Mouse (Mus musculus): ENCODE data around the gene Tnrc6c. TPM values are rescaled to one million over a fixed set of nuclear protein-coding genes. Genes with fewer than 3 reads are reported as not detected.

Tnrc6c gene
- polyA plus RNA-seq, 1 experiment from 2014 or later: 8.9 TPM

DNA sequence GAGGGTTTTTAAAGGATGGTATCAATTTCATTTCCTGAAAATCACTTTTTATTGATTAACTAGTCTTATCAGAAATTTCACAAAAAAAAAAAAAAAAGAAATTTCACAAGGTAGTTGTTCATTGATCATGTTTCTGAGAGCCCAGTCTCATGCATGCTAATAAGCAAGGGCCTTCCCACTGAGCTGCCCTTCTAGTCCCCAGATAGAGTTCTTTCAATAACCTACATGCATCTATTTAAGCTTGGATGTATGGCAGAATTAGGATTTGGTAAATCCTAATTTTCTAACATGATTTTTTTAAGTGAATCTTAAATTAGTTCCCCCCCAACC is 9.7 kb downstream of the Tnrc6c start:
- DNase-seq (ENCODE audit: low spot score) (no peak), ATAC-seq (no peak)
- H3K4me1 ChIP-seq (ENCODE audit: insufficient read depth, low read depth, low read length): peaks cover 4% of the 10 kb centered on the region
- H3K9me3 ChIP-seq (ENCODE audit: low read length): no peaks in the 10 kb centered on the region
- H3K4me3 ChIP-seq (ENCODE audit: low read depth, low read length): no peak overlapping the region
- H3K27me3 ChIP-seq (replicated peaks; ENCODE audit: insufficient read depth, low read length): no peaks in the 10 kb centered on the region
- no peak overlapping the region for H3K9ac ChIP-seq (replicated peaks; ENCODE audit: low read depth)
- H3K36me3 ChIP-seq (ENCODE audit: insufficient read depth, low read length): no peaks in the 10 kb centered on the region
- TF ChIP-seq CTCF (IDR thresholded peaks at IDR 0.05): no peak
- TF ChIP-seq EP300 (IDR thresholded peaks at IDR 0.05): no peak
- H3K4me2 ChIP-seq (replicated peaks; ENCODE audit: low read depth, low read length): no peak overlapping the region
- no peak overlapping the region for H3K27ac ChIP-seq (ENCODE audit: low read length)

DNA sequence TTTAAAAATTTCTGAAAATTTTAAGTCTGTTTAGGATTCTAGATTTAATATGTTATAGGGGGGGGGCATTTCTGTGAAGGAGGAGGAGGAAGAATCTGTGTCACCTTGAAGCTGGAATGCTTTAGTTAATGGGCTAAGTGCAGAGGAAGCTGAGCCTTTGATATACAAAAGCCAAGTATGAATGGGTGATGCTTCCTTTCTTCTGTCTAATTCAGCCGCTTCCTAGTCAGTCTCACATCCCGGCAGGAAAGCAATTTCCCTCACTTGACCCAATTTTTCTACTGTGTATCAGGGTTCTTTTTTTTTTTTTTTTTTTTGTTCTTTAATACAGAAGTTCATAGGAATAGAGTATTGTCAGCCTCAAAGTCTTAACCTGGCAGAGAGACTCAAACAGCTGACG is 11.1 kb downstream of the Tnrc6c start:
- no peak overlapping the region for H3K27ac ChIP-seq (ENCODE audit: low read length)
- no peaks in the 10 kb centered on the region; the same call in 1 of the 2 replicates for H3K4me1 ChIP-seq (ENCODE audit: insufficient read depth, low read depth, low read length)
- WGBS: 34% methylated on average over 3 of the region's 3 CpGs
- H3K36me3 ChIP-seq (ENCODE audit: insufficient read depth, low read length): no peaks in the 10 kb centered on the region
- DNase-seq (ENCODE audit: low spot score) (no peak), ATAC-seq (no peak)
- H3K9ac ChIP-seq (replicated peaks; ENCODE audit: low read depth): no peak overlapping the region
- no peak overlapping the region for H3K4me3 ChIP-seq (ENCODE audit: low read depth, low read length)
- H3K4me2 ChIP-seq (replicated peaks; ENCODE audit: low read depth, low read length): no peak overlapping the region
- H3K9me3 ChIP-seq (ENCODE audit: low read length): no peaks in the 10 kb centered on the region
- no peaks in the 10 kb centered on the region for H3K27me3 ChIP-seq (replicated peaks; ENCODE audit: insufficient read depth, low read length)
- TF ChIP-seq CTCF (IDR thresholded peaks at IDR 0.05) (no peak), EP300 (IDR thresholded peaks at IDR 0.05) (no peak)

DNA sequence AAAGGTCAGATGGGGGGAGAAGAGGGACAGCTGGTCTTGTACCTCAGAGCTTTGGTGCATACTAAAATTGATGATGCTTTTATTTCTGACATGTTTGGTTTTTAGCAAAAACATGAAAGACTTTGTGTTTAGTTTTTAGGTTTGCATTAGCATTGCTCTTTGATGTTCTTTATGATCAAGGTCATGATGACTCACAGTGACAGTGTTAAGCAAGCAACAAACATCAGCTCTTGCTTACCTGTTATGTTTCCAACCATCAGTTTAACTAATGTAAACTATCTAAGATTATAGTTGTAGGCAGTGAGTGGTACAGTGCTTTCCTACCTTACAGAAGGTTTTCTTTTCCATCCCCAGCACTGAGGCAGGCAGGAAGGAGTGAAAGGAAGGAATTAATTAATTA is 12.5 kb downstream of the Tnrc6c start:
- Histone ChIP-seq H3K4me1 (ENCODE audit: insufficient read depth, low read depth, low read length) (no peaks in the 10 kb centered on the region; the same call in 1 of the 2 replicates), H3K36me3 (ENCODE audit: insufficient read depth, low read length) (no peaks in the 10 kb centered on the region), H3K9ac (replicated peaks; ENCODE audit: low read depth) (no peak overlapping the region), H3K4me2 (replicated peaks; ENCODE audit: low read depth, low read length) (no peak overlapping the region), H3K27me3 (replicated peaks; ENCODE audit: insufficient read depth, low read length) (no peaks in the 10 kb centered on the region), H3K9me3 (ENCODE audit: low read length) (no peaks in the 10 kb centered on the region), H3K27ac (ENCODE audit: low read length) (no peak overlapping the region), H3K4me3 (ENCODE audit: low read depth, low read length) (no peak overlapping the region)
- no peak for DNase-seq (ENCODE audit: low spot score)
- no peak for ATAC-seq
- TF ChIP-seq EP300 (IDR thresholded peaks at IDR 0.05): no peak
- TF ChIP-seq CTCF (IDR thresholded peaks at IDR 0.05): no peak

DNA sequence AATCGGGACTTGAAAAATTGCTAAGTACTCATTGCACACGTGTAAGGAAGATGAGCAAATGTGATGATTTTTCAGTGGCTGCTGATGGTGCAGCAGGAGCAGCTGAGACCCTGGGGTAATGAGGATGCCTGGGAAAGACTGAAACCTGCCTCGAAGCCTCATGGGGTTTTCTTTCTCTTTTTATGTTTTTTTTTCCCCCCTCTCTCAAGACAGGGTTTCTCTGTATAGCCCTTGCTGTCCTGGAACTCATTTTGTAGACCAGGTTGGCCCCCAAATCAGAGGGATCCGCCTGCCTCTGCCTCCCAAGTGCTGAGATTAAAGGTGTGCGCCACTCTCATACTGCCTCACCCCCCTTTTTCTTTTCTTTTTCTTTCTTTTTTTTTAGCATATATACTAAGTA is 13.1 kb downstream of the Tnrc6c start:
- Histone ChIP-seq H3K27me3 (replicated peaks; ENCODE audit: insufficient read depth, low read length) (no peaks in the 10 kb centered on the region), H3K4me3 (ENCODE audit: low read depth, low read length) (no peak overlapping the region), H3K4me1 (ENCODE audit: insufficient read depth, low read depth, low read length) (no peaks in the 10 kb centered on the region; the same call in 1 of the 2 replicates), H3K27ac (ENCODE audit: low read length) (no peak overlapping the region), H3K4me2 (replicated peaks; ENCODE audit: low read depth, low read length) (no peak overlapping the region), H3K36me3 (ENCODE audit: insufficient read depth, low read length) (no peaks in the 10 kb centered on the region), H3K9ac (replicated peaks; ENCODE audit: low read depth) (no peak overlapping the region), H3K9me3 (ENCODE audit: low read length) (no peaks in the 10 kb centered on the region)
- TF ChIP-seq EP300 (IDR thresholded peaks at IDR 0.05): no peak
- TF ChIP-seq CTCF (IDR thresholded peaks at IDR 0.05): no peak
- ATAC-seq (no peak), DNase-seq (ENCODE audit: low spot score) (no peak)
- WGBS: 84% methylated on average over 5 of the region's 5 CpGs

DNA sequence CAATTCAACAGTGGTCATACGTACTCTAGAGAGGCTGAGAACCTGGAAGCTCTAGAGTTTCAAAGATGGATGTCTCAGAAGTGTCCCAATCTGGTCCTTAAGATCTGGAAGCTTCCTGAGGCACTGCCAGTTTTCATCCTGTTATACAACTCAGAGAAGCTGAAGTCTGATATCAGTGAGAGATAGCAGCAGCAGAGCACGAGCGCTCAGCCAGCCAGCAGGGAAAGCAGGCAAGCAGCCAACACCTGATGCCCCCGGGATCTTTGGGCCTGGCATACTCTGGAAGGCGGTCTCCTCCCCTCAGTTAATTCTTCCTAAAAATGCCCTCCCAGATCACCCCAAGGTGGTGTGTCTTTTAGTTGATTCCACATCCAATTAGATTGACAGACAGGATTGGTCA is 13.7 kb downstream of the Tnrc6c start:
- H3K9me3 ChIP-seq (ENCODE audit: low read length): no peaks in the 10 kb centered on the region
- no peak for DNase-seq (ENCODE audit: low spot score)
- H3K4me2 ChIP-seq (replicated peaks; ENCODE audit: low read depth, low read length): no peak overlapping the region
- 52% methylated on average over 5 of the region's 5 CpGs for WGBS
- TF ChIP-seq EP300 (IDR thresholded peaks at IDR 0.05) (no peak), CTCF (IDR thresholded peaks at IDR 0.05) (no peak)
- no peak overlapping the region for H3K4me3 ChIP-seq (ENCODE audit: low read depth, low read length)
- no peak for ATAC-seq
- no peak overlapping the region for H3K9ac ChIP-seq (replicated peaks; ENCODE audit: low read depth)
- H3K27ac ChIP-seq (ENCODE audit: low read length): no peak overlapping the region
- H3K36me3 ChIP-seq (ENCODE audit: insufficient read depth, low read length): no peaks in the 10 kb centered on the region
- no peaks in the 10 kb centered on the region; the same call in 1 of the 2 replicates for H3K4me1 ChIP-seq (ENCODE audit: insufficient read depth, low read depth, low read length)
- H3K27me3 ChIP-seq (replicated peaks; ENCODE audit: insufficient read depth, low read length): no peaks in the 10 kb centered on the region

DNA sequence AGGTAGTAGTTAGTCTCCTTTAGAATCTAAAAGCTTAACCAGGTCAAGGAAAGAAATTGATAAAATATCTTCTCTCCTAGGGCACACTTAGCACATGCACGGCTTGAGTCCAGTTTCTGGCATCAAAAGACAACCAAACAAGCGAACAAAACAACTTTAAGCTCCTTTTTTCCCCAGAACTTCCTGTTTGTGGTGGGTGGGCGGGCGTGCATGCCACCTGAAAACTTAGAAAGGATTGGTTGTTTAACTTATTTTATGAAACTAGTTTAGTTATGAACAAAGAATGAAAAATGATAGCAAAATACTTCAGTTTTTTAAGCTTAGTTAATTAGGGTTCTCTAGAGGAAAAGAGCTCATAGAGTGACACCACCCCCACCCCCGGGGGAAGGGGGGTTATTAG is 17.5 kb downstream of the Tnrc6c start:
- no peaks in the 10 kb centered on the region; the same call in 1 of the 2 replicates for H3K4me1 ChIP-seq (ENCODE audit: insufficient read depth, low read depth, low read length)

DNA sequence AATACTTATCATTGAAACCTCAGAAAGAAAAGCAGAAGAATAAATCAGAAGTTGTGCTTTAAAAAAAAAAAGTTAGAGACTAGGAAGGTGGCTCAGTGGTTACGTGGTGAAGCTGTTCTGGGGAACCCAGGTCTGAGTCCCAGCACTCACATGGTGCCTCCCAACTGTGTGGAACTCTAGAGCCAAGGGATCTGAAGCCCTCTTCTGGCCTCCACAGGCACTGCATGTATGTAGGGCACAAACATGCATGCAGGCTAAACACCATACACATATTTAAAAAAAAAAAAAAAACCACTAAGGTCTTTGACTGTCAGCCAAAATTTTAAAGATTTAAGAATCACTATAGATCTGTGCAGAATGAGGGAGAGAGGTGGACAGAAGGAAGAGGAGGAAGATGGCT is 20.4 kb downstream of the Tnrc6c start:
- H3K9me3 ChIP-seq (ENCODE audit: low read length): no peaks in the 10 kb centered on the region
- ATAC-seq (no peak), DNase-seq (ENCODE audit: low spot score) (no peak)
- H3K27me3 ChIP-seq (replicated peaks; ENCODE audit: insufficient read depth, low read length): no peaks in the 10 kb centered on the region
- H3K9ac ChIP-seq (replicated peaks; ENCODE audit: low read depth): no peak overlapping the region
- no peak overlapping the region for H3K27ac ChIP-seq (ENCODE audit: low read length)
- TF ChIP-seq CTCF (IDR thresholded peaks at IDR 0.05) (peak; percentile 48), EP300 (IDR thresholded peaks at IDR 0.05) (no peak)
- no peak overlapping the region for H3K4me3 ChIP-seq (ENCODE audit: low read depth, low read length)
- no peak overlapping the region for H3K4me2 ChIP-seq (replicated peaks; ENCODE audit: low read depth, low read length)
- H3K36me3 ChIP-seq (ENCODE audit: insufficient read depth, low read length): no peaks in the 10 kb centered on the region
- WGBS: 100% methylated on average over 1 of the region's 1 CpGs
- H3K4me1 ChIP-seq (ENCODE audit: insufficient read depth, low read depth, low read length): no peaks in the 10 kb centered on the region

More for the DNA sequence above, 17.5 kb downstream of the Tnrc6c start:
- Histone ChIP-seq H3K9me3 (ENCODE audit: low read length) (no peaks in the 10 kb centered on the region), H3K4me2 (replicated peaks; ENCODE audit: low read depth, low read length) (no peak overlapping the region), H3K36me3 (ENCODE audit: insufficient read depth, low read length) (no peaks in the 10 kb centered on the region), H3K27me3 (replicated peaks; ENCODE audit: insufficient read depth, low read length) (no peaks in the 10 kb centered on the region), H3K4me3 (ENCODE audit: low read depth, low read length) (no peak overlapping the region), H3K27ac (ENCODE audit: low read length) (no peak overlapping the region), H3K9ac (replicated peaks; ENCODE audit: low read depth) (no peak overlapping the region)
- whole genome bisulfite sequencing: 88% methylated on average over 5 of the region's 5 CpGs
- TF ChIP-seq EP300 (IDR thresholded peaks at IDR 0.05): no peak
- no peak for TF ChIP-seq CTCF (IDR thresholded peaks at IDR 0.05)
- ATAC-seq: no peak
- no peak for DNase-seq (ENCODE audit: low spot score)

Data from lung, postnatal 0 days (tissue).